Mouse (Mus musculus) ES-Bruce4 (cell line): Measurements from ENCODE around the gene Gm20441.

ENCODE experiments used
- CTCF ChIP-seq: IDR thresholded peaks from one replicate; pipeline ENCODE4 v1.8.1; 2011; ENCODE audit warnings: low read depth, low read length
- EP300 ChIP-seq: IDR thresholded peaks from 2 replicates; pipeline ENCODE4 v1.6.1; 2011; ENCODE audit warnings: low read depth, low read length; ENCODE audit not compliant: insufficient read depth
- POLR2A ChIP-seq: IDR thresholded peaks from one replicate; pipeline ENCODE4 v1.8.1; 2011; ENCODE audit warnings: low read length; ENCODE audit not compliant: insufficient read depth

GRCm38 (mm10) chr10:75796731-75797516, 16.2 kb upstream of the Gm20441 start:
- no peak for TF ChIP-seq CTCF
- TF ChIP-seq EP300: no peak
- TF ChIP-seq POLR2A: no peak
